Mouse (Mus musculus) urinary bladder, postnatal 25 days (tissue): ENCODE measurements at regions not wholly inside any gene's neighbourhood (a gene's known extent, or its start where the extent isn't known, plus 50 kb on each side); places are given as distances from the start of the nearest gene placed in this dataset.
"Not testable (repeated sequence)": the region's sequence is repeated elsewhere in the genome, so short reads cannot be mapped to it uniquely, and the experiment has no call there.

Experiments
- DNase-seq: peaks from one replicate; pipeline ENCODE4 v3.0.0; 2022; ENCODE audit warnings: low spot score

DNA sequence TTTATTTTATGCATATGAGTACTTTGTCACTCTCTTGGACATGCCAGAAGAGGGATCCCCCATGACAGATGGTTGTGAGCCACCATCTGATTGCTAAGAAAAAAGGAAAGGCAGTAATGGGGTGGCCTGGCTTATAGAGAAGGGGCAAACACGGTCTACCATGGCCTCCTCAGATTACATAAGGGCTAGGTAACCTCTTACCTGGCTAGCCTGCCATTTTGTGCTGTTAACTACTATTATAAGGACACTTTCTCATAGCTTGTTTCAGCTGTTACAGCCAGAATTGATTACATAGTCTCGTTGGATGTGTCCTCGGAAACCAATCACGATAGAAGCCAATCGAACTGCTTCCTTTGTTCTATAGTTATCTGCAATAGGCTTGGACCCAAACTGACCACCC lies 60.9 kb upstream of the Gm14496 start:
- no peak for DNase-seq

DNA sequence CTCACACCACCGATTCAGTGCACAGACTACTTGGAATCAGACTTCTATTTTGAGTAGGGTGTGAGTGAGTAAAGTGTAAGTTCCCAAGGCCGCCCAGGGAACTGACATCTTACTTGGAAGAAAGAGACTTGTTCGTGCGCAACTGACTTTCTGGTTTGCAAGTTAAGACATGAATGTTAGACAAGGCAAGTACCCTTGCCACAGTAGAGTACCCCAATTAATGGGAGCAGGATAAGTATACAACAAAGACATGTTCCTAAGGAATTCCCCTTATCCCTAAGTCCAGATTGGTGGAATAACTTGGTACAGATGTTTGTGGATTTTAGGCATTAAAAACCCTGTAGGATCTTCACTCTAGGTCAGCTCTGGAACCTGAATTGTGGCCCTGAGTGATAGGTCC lies 60.4 kb upstream of the Gm14496 start:
- DNase-seq = not testable (repeated sequence)

DNA sequence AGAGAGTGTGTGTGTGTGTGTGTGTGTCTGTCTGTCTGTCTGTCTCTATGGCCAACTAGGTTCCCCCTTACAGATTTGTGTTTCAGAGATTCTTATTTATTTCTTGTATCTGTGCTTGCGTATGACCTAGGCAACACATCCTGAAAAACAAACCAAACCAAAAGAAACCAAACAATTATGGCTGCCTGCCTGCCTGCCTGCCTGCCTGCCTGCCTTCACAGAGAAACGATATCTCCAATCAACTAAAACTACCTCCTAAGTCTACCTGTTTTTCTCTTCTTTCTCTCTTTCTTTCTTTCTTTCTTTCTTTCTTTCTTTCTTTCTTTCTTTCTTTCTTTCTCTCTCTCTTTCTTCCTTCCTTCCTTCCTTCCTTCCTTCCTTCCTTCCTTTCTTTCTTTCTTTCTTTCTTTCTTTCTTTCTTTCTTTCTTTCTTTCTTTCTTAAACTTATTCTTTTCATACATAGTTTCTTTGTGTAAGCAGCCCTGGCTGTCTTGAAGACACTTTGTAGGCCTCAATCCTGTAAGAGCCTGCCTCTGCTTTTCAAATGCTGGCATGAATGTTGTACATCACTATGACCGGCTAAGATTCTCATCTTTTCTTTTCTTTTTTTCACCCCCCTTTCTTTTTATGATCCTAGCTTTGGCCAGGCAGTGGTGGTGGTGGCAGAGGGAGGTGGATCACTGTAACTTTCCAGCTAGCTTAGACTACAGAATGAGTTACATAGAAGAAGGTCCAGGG lies 59.7 kb upstream of the Gm14496 start:
- peak; percentile 57 for DNase-seq

DNA sequence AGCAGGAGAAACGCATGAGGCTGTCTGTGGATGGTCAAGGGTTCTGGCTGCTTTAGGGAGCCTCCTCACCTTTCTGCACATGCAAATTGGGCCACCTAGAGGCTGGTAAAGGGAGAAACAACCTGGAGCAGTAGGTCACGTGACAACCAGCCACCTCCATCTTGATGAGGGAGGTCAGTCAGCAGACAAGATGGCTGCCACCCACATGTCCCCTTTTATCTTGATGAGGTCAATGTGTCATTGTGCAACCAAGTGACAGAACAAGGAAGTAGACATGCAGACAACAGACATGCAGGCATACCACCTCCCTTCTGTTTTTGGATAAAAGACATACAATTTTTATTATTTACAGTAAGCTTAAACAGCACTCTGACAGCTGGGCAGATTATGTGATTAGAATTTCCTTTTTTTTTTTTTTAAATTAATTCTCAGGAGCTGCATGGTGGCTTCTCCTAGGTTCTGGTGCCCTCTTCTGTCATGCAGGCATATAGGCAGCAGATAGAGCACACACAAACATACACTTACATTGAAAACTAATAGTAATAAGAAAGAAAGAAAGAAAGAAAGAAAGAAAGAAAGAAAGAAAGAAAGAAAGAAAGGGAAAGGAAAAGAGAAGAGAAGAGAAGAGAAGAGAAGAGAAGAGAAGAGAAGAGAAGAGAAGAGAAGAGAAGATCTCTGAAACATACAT lies 58.9 kb upstream of the Gm14496 start:
- no peak for DNase-seq
